Mouse (Mus musculus): ENCODE measurements around the gene Stk38l.

The Stk38l gene

GRCm38 (mm10) chr6:146724581-146725383 is at the start of gene Stk38l:
Gene Stk38l, plus strand, starts transcription at chr6:146724995.
- peak; percentile 81 for DNase-seq (ENCODE audit: low read depth)

DNA sequence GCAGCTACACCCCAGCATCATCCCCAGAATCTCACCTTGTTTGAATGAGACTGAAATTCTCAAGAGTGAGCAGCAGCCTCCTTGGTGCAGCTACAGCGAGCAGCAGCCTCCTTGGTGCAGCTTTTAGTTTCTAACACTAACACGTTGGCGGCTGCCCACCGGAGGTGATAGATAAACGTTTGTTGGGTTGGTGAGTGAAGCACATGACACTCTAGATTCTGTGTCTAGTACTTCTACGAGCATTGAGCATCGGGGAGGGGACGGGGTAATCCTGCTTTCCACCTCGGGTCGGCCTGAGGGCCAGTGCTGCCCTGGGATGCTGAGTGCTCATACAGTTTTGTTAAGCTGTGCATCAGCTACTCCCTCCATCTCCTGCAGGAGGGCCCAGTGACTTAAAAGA is 47.9 kb upstream of the Stk38l start:
- no peak for DNase-seq (ENCODE audit: low read depth)

DNA sequence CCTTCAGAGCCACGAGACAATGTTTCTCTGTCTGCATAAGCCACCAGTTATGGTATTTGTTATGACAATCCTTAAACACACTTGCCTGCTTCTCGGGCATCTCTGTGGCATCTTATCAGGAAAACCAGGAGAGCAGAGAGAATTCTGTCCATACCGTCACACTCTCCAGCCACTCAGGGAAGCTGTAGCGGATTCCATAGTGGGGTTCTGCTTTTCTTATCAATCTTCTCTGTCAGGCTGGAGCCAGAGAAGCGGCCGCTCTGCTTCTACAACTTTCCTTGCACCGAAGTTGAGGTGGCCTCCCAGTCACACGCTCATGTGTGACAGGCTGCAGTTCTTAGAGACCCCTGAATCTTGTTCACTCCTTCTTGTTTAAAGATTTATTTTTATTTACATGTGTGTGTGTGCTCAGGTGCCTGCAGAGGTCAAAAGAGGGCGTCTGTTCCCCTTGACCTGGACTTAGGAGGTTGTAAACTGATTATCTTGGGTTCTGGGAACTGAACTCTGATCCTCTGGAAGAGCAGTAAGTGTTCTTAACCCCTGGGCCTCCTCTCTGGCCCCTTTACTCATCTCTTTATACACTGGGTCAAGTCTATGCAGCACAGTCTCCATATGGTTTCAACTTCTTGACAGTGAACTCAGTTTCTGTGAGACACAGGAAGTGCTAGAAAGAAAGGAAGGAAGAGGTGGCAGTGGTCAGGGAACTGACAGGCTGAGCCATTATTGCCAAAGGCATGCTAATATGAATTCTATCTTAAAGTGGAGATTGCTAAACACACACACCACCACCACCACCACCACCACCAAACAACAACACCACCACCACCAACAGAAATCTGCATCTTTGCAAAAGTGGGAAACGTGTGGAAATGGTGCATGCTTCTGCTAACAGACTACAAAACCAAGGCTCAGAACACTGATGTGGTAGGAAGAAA is 46.4 kb upstream of the Stk38l start:
- no peak for DNase-seq (ENCODE audit: low read depth)

DNA sequence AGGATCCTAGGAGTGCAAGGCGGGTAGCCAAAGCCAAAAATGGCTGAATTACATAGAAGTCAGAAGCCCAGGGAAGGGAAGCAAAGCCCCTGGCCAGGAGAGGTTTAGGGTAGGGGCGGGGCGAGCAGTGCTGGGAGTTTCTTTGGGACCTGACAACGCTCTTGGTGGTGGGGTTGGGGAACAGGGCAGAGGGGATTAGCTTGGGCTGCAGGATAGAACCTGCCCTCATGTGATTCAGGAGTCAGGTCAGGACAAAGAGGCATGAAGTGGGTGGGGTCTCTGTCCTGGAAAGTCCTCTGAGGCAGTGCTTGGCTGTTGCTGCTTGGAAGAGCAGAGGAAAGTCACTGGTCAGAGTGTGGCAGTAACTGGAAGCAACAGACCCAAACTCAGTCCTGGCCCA is 40.9 kb upstream of the Stk38l start:
- no peak for DNase-seq (ENCODE audit: low read depth)

- DNase-seq (ENCODE audit: low read depth), result peak; percentile 32
Measured at GRCm38 (mm10) chr6:146685781-146686308, 39.0 kb upstream of the Stk38l start.

GRCm38 (mm10) chr6:146686463-146687196 is 38.2 kb upstream of the Stk38l start:
- no peak for DNase-seq (ENCODE audit: low read depth)

DNA sequence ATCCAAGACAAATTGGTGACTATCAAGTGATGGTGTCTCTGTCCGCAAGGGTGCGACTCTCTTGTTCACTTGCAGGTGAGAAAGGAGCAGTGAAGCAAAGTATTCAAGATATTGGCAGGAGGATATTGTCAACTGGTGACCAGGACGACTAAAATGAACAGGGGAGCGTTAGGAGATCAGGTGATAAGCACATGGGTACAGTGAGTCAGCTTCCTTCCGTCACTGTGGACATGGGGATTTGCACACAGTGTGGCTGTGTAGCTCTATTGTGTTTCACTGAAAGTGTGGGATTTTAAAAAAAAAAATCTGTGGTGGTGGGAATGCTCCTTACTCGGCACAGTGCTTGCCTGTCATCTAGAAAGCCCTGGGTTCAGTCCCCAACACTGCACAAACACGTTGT is 36.8 kb upstream of the Stk38l start:
- DNase-seq (ENCODE audit: low read depth), result no peak

DNA sequence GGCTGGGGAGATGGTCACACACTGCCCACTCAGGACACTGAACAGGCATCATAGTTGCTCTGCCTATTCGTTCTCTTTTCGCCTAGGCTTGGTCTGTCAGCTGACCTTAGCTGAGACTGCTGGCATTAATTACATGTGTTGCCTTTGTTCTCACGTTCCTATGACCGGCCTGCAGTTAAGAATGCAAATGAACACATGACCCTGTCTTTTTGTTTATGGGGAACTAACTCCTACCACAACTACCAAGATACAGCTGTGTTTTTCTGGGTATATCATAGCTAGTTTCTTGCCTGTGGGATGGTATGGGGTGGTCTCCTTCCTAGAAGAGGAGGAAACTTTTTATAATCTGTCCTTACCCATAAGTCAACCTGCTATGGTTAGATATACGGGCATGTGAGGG is 35.9 kb upstream of the Stk38l start:
- DNase-seq (ENCODE audit: low read depth), result no peak

GRCm38 (mm10) chr6:146697767-146698166 is 27.0 kb upstream of the Stk38l start:
- no peak for DNase-seq (ENCODE audit: low read depth)

GRCm38 (mm10) chr6:146698376-146698775 is 26.4 kb upstream of the Stk38l start:
- DNase-seq (ENCODE audit: low read depth), result no peak

- DNase-seq (ENCODE audit: low read depth), result no peak
Measured at GRCm38 (mm10) chr6:146700461-146700860, 24.3 kb upstream of the Stk38l start.

- no peak for DNase-seq (ENCODE audit: low read depth)
Measured at GRCm38 (mm10) chr6:146702126-146702881, 22.5 kb upstream of the Stk38l start.

DNA sequence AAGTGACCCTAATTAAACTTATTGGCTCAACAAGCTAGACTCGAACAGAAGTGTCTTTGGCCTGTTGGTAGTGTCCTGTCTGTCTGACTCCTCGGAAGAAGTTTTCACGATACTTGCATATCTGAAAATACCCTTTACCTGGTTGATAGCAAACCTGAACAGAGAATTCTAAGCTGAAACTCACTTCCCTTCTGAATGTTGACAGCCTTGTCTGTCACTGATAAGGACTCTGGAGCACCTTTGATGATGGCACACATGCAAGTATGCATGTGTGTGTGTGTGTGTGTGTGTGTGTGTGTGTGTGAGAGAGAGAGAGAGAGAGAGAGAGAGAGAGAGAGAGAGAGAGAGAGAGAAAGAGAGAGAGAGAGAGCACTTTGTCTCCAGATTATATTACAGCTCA is 21.4 kb upstream of the Stk38l start:
- DNase-seq (ENCODE audit: low read depth), result no peak

DNA sequence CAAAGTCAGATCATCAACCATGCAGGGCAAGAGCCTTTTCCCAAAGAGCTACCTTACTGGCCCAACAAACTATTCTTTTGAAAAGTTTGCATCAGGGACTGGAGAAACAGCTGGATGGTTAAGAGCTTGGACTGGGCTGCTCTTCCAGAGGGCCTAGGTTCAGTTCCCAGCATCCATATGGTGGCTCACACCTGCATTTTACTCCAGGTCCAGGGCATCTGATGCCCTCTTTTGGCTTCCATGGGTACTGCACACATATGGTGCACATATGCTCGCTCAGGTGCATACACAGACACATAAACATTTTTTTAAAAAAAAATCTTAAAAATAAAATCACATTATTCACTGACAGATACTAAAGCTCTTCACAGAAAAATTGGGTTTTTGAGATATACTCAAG is 19.2 kb upstream of the Stk38l start:
- no peak for DNase-seq (ENCODE audit: low read depth)

- DNase-seq (ENCODE audit: low read depth), result no peak
Measured at GRCm38 (mm10) chr6:146719606-146720005, 5.2 kb upstream of the Stk38l start.

DNA sequence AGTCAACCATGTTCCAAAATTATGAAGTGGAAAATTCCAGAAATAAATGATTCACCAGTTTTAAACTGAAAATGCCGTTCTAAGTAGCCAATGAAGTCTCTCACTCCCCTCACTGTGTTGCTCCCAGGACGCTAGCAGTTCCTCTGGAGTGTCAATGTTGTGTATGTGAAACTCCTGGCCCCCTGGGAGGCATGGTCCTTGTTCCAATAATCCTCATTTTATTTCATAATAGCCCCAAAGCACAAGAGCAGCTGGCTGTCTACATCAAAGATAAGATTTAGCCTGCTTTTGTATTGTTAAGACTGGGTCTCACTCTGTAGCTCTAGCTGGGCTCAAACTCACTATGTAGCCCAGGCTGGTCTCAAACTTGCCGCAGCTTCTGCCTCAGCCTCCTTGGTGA is 990 bp upstream of the Stk38l start:
- DNase-seq (ENCODE audit: low read depth), result no peak

DNA sequence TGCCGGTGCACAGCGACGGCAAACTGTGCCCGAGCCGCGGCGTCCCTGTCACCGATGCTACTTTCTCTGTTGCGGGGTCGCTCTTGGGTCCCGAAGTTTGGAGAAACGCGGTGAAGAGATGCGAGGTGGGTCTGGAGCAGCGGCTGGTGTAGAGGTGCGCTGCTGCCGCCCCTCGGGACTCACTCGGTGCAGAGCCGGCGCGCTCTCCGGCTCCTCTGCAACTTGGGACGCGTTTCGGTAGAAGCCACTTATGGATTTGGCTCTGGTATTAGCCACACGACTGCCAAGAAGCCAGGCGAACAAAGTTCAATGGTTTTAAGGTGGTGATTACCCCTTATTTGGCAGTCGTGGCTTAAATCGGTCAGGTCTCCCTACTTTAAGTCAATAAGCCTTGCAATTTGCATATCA is 593 bp downstream of the Stk38l start:
- DNase-seq (ENCODE audit: low read depth), result peak; percentile 25

GRCm38 (mm10) chr6:146731031-146731430 is 6.2 kb downstream of the Stk38l start:
- DNase-seq (ENCODE audit: low read depth), result no peak

GRCm38 (mm10) chr6:146731692-146732091 is 6.9 kb downstream of the Stk38l start:
- DNase-seq (ENCODE audit: low read depth), result no peak

GRCm38 (mm10) chr6:146732232-146732631 is 7.4 kb downstream of the Stk38l start:
- DNase-seq (ENCODE audit: low read depth), result no peak

DNA sequence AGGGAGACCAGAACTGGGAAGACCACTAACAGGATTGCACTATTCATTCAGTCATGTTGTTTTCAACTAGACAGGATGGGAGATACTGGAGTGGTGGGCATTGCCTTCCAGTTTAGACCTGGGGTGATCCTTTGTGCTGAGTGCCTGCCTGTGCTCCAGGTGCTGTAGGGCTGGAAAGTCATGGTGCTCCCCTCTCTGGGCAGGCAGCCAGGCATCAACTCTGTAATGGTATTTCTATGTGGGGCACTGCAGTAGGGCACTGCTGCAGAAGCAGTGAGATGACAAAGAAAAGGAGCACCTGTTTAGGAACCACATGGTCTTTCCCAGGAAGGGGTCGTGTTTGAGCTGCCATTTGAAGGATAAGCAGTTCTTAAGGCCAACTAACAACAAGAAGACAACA is 7.9 kb downstream of the Stk38l start:
- DNase-seq (ENCODE audit: low read depth), result no peak

Data from c-Kit-positive CD71-positive TER-119-negative erythroid progenitor cells, embryonic 14.5 days (primary cell).